Mouse (Mus musculus): ENCODE measurements at regions not wholly inside any gene's neighbourhood (a gene's known extent, or its start where the extent isn't known, plus 50 kb on each side); places are given as distances from the start of the nearest gene placed in this dataset.

- 90% methylated on average over 3 of the region's 3 CpGs for WGBS
- H3K36me3 ChIP-seq (ENCODE audit: insufficient read depth, low read length), result no peaks in the 10 kb centered on the region
- TF ChIP-seq CTCF (IDR thresholded peaks at IDR 0.05), result no peak
Observed at GRCm38 (mm10) chr13:45307226-45307625, 82.3 kb upstream of the Mylip start.

GRCm38 (mm10) chr13:45319646-45320045 lies 69.9 kb upstream of the Mylip start:
- H3K4me1 ChIP-seq (ENCODE audit: insufficient read depth, low read length), result no peaks in the 10 kb centered on the region

More at GRCm38 (mm10) chr13:45307226-45307625, 82.3 kb upstream of the Mylip start:
- no peak overlapping the region for H3K27ac ChIP-seq (ENCODE audit: low read depth, low read length)
- no peaks in the 10 kb centered on the region for H3K9me3 ChIP-seq (ENCODE audit: low read length)
- DNase-seq (ENCODE audit: low spot score) (no peak), ATAC-seq (ENCODE audit: low FRiP score) (no peak)
- no peak overlapping the region for H3K4me2 ChIP-seq (ENCODE audit: low read depth, low read length, poor library complexity, severe bottlenecking)
- H3K4me3 ChIP-seq (ENCODE audit: low read depth, low read length), result no peak overlapping the region
- H3K4me1 ChIP-seq (ENCODE audit: insufficient read depth, low read length), result no peaks in the 10 kb centered on the region
- no peak overlapping the region for H3K9ac ChIP-seq (replicated peaks; ENCODE audit: low read length, poor library complexity, severe bottlenecking)
- H3K27me3 ChIP-seq (ENCODE audit: insufficient read depth, low read length), result no peaks in the 10 kb centered on the region

GRCm38 (mm10) chr13:45325736-45326293 lies 63.7 kb upstream of the Mylip start:
- WGBS, result 62% methylated on average over 7 of the region's 7 CpGs
- no peak for TF ChIP-seq CTCF (IDR thresholded peaks at IDR 0.05)

More at GRCm38 (mm10) chr13:45319646-45320045, 69.9 kb upstream of the Mylip start:
- DNase-seq (ENCODE audit: low spot score) (no peak), ATAC-seq (ENCODE audit: low FRiP score) (no peak)
- no peaks in the 10 kb centered on the region for H3K27me3 ChIP-seq (ENCODE audit: insufficient read depth, low read length)
- H3K9me3 ChIP-seq (ENCODE audit: low read length), result no peaks in the 10 kb centered on the region
- no peak overlapping the region for H3K9ac ChIP-seq (replicated peaks; ENCODE audit: low read length, poor library complexity, severe bottlenecking)
- no peak overlapping the region for H3K4me2 ChIP-seq (ENCODE audit: low read depth, low read length, poor library complexity, severe bottlenecking)
- H3K4me3 ChIP-seq (ENCODE audit: low read depth, low read length), result no peak overlapping the region
- H3K36me3 ChIP-seq (ENCODE audit: insufficient read depth, low read length), result no peaks in the 10 kb centered on the region
- WGBS, result 77% methylated on average over 6 of the region's 6 CpGs
- H3K27ac ChIP-seq (ENCODE audit: low read depth, low read length), result no peak overlapping the region
- TF ChIP-seq CTCF (IDR thresholded peaks at IDR 0.05), result no peak

GRCm38 (mm10) chr13:45326751-45327150 lies 62.8 kb upstream of the Mylip start:
- DNase-seq (ENCODE audit: low spot score) (no peak), ATAC-seq (ENCODE audit: low FRiP score) (no peak)
- no peak overlapping the region for H3K27ac ChIP-seq (ENCODE audit: low read depth, low read length)
- H3K36me3 ChIP-seq (ENCODE audit: insufficient read depth, low read length), result no peaks in the 10 kb centered on the region
- no peaks in the 10 kb centered on the region for H3K4me1 ChIP-seq (ENCODE audit: insufficient read depth, low read length)
- WGBS, result 94% methylated on average over 6 of the region's 6 CpGs
- H3K9me3 ChIP-seq (ENCODE audit: low read length), result no peaks in the 10 kb centered on the region
- no peaks in the 10 kb centered on the region for H3K27me3 ChIP-seq (ENCODE audit: insufficient read depth, low read length)
- H3K9ac ChIP-seq (replicated peaks; ENCODE audit: low read length, poor library complexity, severe bottlenecking), result no peak overlapping the region
- TF ChIP-seq CTCF (IDR thresholded peaks at IDR 0.05), result no peak
- no peak overlapping the region for H3K4me3 ChIP-seq (ENCODE audit: low read depth, low read length)
- no peak overlapping the region for H3K4me2 ChIP-seq (ENCODE audit: low read depth, low read length, poor library complexity, severe bottlenecking)

More at GRCm38 (mm10) chr13:45325736-45326293, 63.7 kb upstream of the Mylip start:
- Histone ChIP-seq H3K36me3 (ENCODE audit: insufficient read depth, low read length) (no peaks in the 10 kb centered on the region), H3K27ac (ENCODE audit: low read depth, low read length) (no peak overlapping the region), H3K4me3 (ENCODE audit: low read depth, low read length) (no peak overlapping the region), H3K4me2 (ENCODE audit: low read depth, low read length, poor library complexity, severe bottlenecking) (no peak overlapping the region), H3K4me1 (ENCODE audit: insufficient read depth, low read length) (no peaks in the 10 kb centered on the region), H3K9ac (replicated peaks; ENCODE audit: low read length, poor library complexity, severe bottlenecking) (no peak overlapping the region), H3K27me3 (ENCODE audit: insufficient read depth, low read length) (no peaks in the 10 kb centered on the region), H3K9me3 (ENCODE audit: low read length) (no peaks in the 10 kb centered on the region)
- DNase-seq (ENCODE audit: low spot score) (no peak), ATAC-seq (ENCODE audit: low FRiP score) (no peak)

- Histone ChIP-seq H3K4me1 (ENCODE audit: insufficient read depth, low read length) (no peaks in the 10 kb centered on the region), H3K9me3 (ENCODE audit: low read length) (no peaks in the 10 kb centered on the region), H3K27ac (ENCODE audit: low read depth, low read length) (no peak overlapping the region), H3K4me3 (ENCODE audit: low read depth, low read length) (no peak overlapping the region), H3K9ac (replicated peaks; ENCODE audit: low read length, poor library complexity, severe bottlenecking) (no peak overlapping the region), H3K4me2 (ENCODE audit: low read depth, low read length, poor library complexity, severe bottlenecking) (no peak overlapping the region), H3K27me3 (ENCODE audit: insufficient read depth, low read length) (no peaks in the 10 kb centered on the region), H3K36me3 (ENCODE audit: insufficient read depth, low read length) (no peaks in the 10 kb centered on the region)
- no peak for ATAC-seq (ENCODE audit: low FRiP score)
- TF ChIP-seq CTCF (IDR thresholded peaks at IDR 0.05), result no peak
- DNase-seq (ENCODE audit: low spot score), result no peak
- 83% methylated on average over 8 of the region's 8 CpGs for WGBS
Observed at GRCm38 (mm10) chr13:45330561-45330960, 59.0 kb upstream of the Mylip start.

GRCm38 (mm10) chr13:45332031-45332430 lies 57.5 kb upstream of the Mylip start:
- no peaks in the 10 kb centered on the region for H3K27me3 ChIP-seq (ENCODE audit: insufficient read depth, low read length)
- ATAC-seq (ENCODE audit: low FRiP score) (no peak), DNase-seq (ENCODE audit: low spot score) (no peak)
- no peak overlapping the region for H3K4me2 ChIP-seq (ENCODE audit: low read depth, low read length, poor library complexity, severe bottlenecking)
- H3K9ac ChIP-seq (replicated peaks; ENCODE audit: low read length, poor library complexity, severe bottlenecking), result no peak overlapping the region
- no peak overlapping the region for H3K4me3 ChIP-seq (ENCODE audit: low read depth, low read length)
- 85% methylated on average over 3 of the region's 3 CpGs for WGBS
- no peaks in the 10 kb centered on the region for H3K36me3 ChIP-seq (ENCODE audit: insufficient read depth, low read length)
- no peak overlapping the region for H3K27ac ChIP-seq (ENCODE audit: low read depth, low read length)
- H3K9me3 ChIP-seq (ENCODE audit: low read length), result no peaks in the 10 kb centered on the region
- no peaks in the 10 kb centered on the region for H3K4me1 ChIP-seq (ENCODE audit: insufficient read depth, low read length)
- no peak for TF ChIP-seq CTCF (IDR thresholded peaks at IDR 0.05)
